Mouse (Mus musculus): ENCODE measurements around the gene Gna12. TPM values are rescaled to one million over a fixed set of nuclear protein-coding genes. Genes with fewer than 3 reads are reported as not detected.

Gna12 gene
- total and polyA plus RNA-seq, 3 experiments: 46.0 to 55.2 TPM; not detected in 1

GRCm38 (mm10) chr5:140723822-140724221, 106.4 kb downstream of the Gna12 start, which contains the start of gene Amz1:
Gene Amz1, plus strand, starts transcription at chr5:140724127.
- peaks cover 0 to 14% of the 10 kb centered on the region in 2 experiments; a peak in 2 of 4 replicates for H3K36me3 ChIP-seq (ENCODE audit: control insufficient read depth in 1 of 2, insufficient read depth in 2 of 2, low read length in 2 of 2)
- H3K79me2 ChIP-seq (ENCODE audit: control insufficient read depth, insufficient read depth, low read length, poor library complexity): no peaks in the 10 kb centered on the region
- H3K9me3 ChIP-seq (replicated peaks; ENCODE audit: insufficient read depth, low read length): no peaks in the 10 kb centered on the region
- no peak within 1 kb of the TSS for H3K9ac ChIP-seq (ENCODE audit: control insufficient read depth, low read depth, low read length, poor library complexity, severe bottlenecking)
- TF ChIP-seq USF1 (IDR thresholded peaks at IDR 0.05; ENCODE audit: low read depth, low read length): no peak
- TF ChIP-seq CHD1 (IDR thresholded peaks at IDR 0.05; ENCODE audit: low read depth, low read length): no peak
- TF ChIP-seq TAL1 (IDR thresholded peaks at IDR 0.05; ENCODE audit: low read length): no peak
- TF ChIP-seq SMC3 (IDR thresholded peaks at IDR 0.05; ENCODE audit: low read depth, low read length): no peak
- TF ChIP-seq GABPA (IDR thresholded peaks at IDR 0.05; ENCODE audit: low read depth, low read length): no peak
- TF ChIP-seq MYB (IDR thresholded peaks at IDR 0.05; ENCODE audit: low read depth, low read length): no peak
- TF ChIP-seq MAFK (IDR thresholded peaks at IDR 0.05; ENCODE audit: borderline replicate concordance, low read depth, low read length): no peak
- no peak for TF ChIP-seq TBP (IDR thresholded peaks at IDR 0.05; ENCODE audit: low read depth, low read length)
- H3K27ac ChIP-seq (ENCODE audit: control insufficient read depth, low read depth, low read length): no peak within 1 kb of the TSS
- peaks cover 13 to 27% of the 10 kb centered on the region in 2 experiments for H3K4me1 ChIP-seq (ENCODE audit: control insufficient read depth in 1 of 2, insufficient read depth in 2 of 2, low read length in 2 of 2)
- H3K4me3 ChIP-seq (ENCODE audit: control insufficient read depth in 1 of 2, insufficient read depth in 1 of 2, low read depth in 2 of 2, low read length in 2 of 2): no peak within 1 kb of the TSS
- no peak for DNase-seq (ENCODE audit: low read depth, low spot score)
- no peaks in the 10 kb centered on the region for H3K27me3 ChIP-seq (ENCODE audit: control insufficient read depth in 1 of 2, insufficient read depth in 2 of 2, low read length in 2 of 2)

GRCm38 (mm10) chr5:140722121-140722520, 108.1 kb downstream of the Gna12 start:
- Histone ChIP-seq H3K4me1 (ENCODE audit: control insufficient read depth in 1 of 2, insufficient read depth in 2 of 2, low read length in 2 of 2) (peaks cover 13 to 20% of the 10 kb centered on the region in 2 experiments), H3K9me3 (replicated peaks; ENCODE audit: insufficient read depth, low read length) (no peaks in the 10 kb centered on the region), H3K36me3 (ENCODE audit: control insufficient read depth in 1 of 2, insufficient read depth in 2 of 2, low read length in 2 of 2) (peaks cover 0 to 14% of the 10 kb centered on the region in 2 experiments; a peak in 2 of 4 replicates), H3K79me2 (ENCODE audit: control insufficient read depth, insufficient read depth, low read length, poor library complexity) (no peaks in the 10 kb centered on the region), H3K4me3 (ENCODE audit: control insufficient read depth in 1 of 2, insufficient read depth in 1 of 2, low read depth in 2 of 2, low read length in 2 of 2) (no peak overlapping the region), H3K27me3 (ENCODE audit: control insufficient read depth in 1 of 2, insufficient read depth in 2 of 2, low read length in 2 of 2) (no peaks in the 10 kb centered on the region), H3K9ac (ENCODE audit: control insufficient read depth, low read depth, low read length, poor library complexity, severe bottlenecking) (no peak overlapping the region), H3K27ac (ENCODE audit: control insufficient read depth, low read depth, low read length) (no peak overlapping the region)
- no peak for DNase-seq (ENCODE audit: low read depth, low spot score)
- TF ChIP-seq EP300 (IDR thresholded peaks at IDR 0.05; ENCODE audit: low read depth in 1 of 2, low read length in 2 of 2) (no peak), TCF12 (IDR thresholded peaks at IDR 0.05; ENCODE audit: low read depth, low read length) (no peak), ETS1 (IDR thresholded peaks at IDR 0.05; ENCODE audit: low read depth, low read length) (no peak), MAX (IDR thresholded peaks at IDR 0.05; ENCODE audit: low read length) (no peak), POLR2A (IDR thresholded peaks at IDR 0.05; ENCODE audit: control insufficient read depth in 1 of 2, insufficient read depth in 1 of 2, low read depth in 1 of 2, low read length in 2 of 2, poor library complexity in 1 of 2) (no peak), MYC (IDR thresholded peaks at IDR 0.05; ENCODE audit: low read depth, low read length) (no peak), CHD2 (IDR thresholded peaks at IDR 0.05; ENCODE audit: low read length) (no peak), MXI1 (IDR thresholded peaks at IDR 0.05; ENCODE audit: low read depth, low read length) (no peak)

- Histone ChIP-seq H3K4me3 (ENCODE audit: control insufficient read depth in 1 of 2, insufficient read depth in 1 of 2, low read depth in 2 of 2, low read length in 2 of 2) (no peak overlapping the region), H3K27ac (ENCODE audit: control insufficient read depth, low read depth, low read length) (no peak overlapping the region), H3K27me3 (ENCODE audit: control insufficient read depth in 1 of 2, insufficient read depth in 2 of 2, low read length in 2 of 2) (no peaks in the 10 kb centered on the region), H3K79me2 (ENCODE audit: control insufficient read depth, insufficient read depth, low read length, poor library complexity) (no peaks in the 10 kb centered on the region), H3K9ac (ENCODE audit: control insufficient read depth, low read depth, low read length, poor library complexity, severe bottlenecking) (no peak overlapping the region), H3K9me3 (replicated peaks; ENCODE audit: insufficient read depth, low read length) (no peaks in the 10 kb centered on the region), H3K36me3 (ENCODE audit: control insufficient read depth in 1 of 2, insufficient read depth in 2 of 2, low read length in 2 of 2) (peaks cover 0 to 3% of the 10 kb centered on the region in 2 experiments; a peak in 3 of 4 replicates), H3K4me1 (ENCODE audit: control insufficient read depth in 1 of 2, insufficient read depth in 2 of 2, low read length in 2 of 2) (peaks cover 3 to 7% of the 10 kb centered on the region in 2 experiments)
- TF ChIP-seq MXI1 (IDR thresholded peaks at IDR 0.05; ENCODE audit: low read depth, low read length) (no peak), POLR2AphosphoS5 (IDR thresholded peaks at IDR 0.05; ENCODE audit: borderline replicate concordance, low read depth, low read length) (no peak), KAT2A (conservative IDR thresholded peaks at IDR 0.05; ENCODE audit: low read depth, low read length) (no peak), ZMIZ1 (IDR thresholded peaks at IDR 0.05; ENCODE audit: low read depth, low read length) (no peak), POLR2AphosphoS2 (IDR thresholded peaks at IDR 0.05; ENCODE audit: low read length) (no peak), JUND (IDR thresholded peaks at IDR 0.05; ENCODE audit: low read depth, low read length) (no peak), TCF12 (IDR thresholded peaks at IDR 0.05; ENCODE audit: low read depth, low read length) (no peak), E2F4 (IDR thresholded peaks at IDR 0.05; ENCODE audit: borderline replicate concordance, low read depth, low read length) (no peak)
- DNase-seq (ENCODE audit: low read depth, low spot score): no peak
Observed at GRCm38 (mm10) chr5:140720773-140721172, 109.5 kb downstream of the Gna12 start.

All from MEL (cell line).